Mouse (Mus musculus) hindbrain, embryonic 14.5 days (tissue): ENCODE results near the gene Vmn1r72. TPM values are rescaled to one million over a fixed set of nuclear protein-coding genes. Genes with fewer than 3 reads are reported as not detected.
"Not testable (repeated sequence)": the region's sequence is repeated elsewhere in the genome, so short reads cannot be mapped to it uniquely, and the experiment has no call there.

Experiments
- ATAC-seq: fragments of 200-750 bp; cut with Nextera tagmentation; 2 replicates; pipeline ENCODE4 v1.8.0; 2017; ENCODE audit warnings: moderate number of reproducible peaks, mild to moderate bottlenecking, moderate TSS enrichment, moderate library complexity; ENCODE audit not compliant: low FRiP score
- DNase-seq: peaks from one replicate; pipeline ENCODE4 v3.0.0-alpha.2; 2015; ENCODE audit warnings: low spot score
- H3K27ac ChIP-seq: fragments of 300-500 bp; sonication (generic); 2 replicates; pipeline ENCODE4 v1.5.1; 2014; ENCODE audit warnings: mild to moderate bottlenecking, moderate library complexity
- H3K27me3 ChIP-seq: fragments of 300-500 bp; sonication (generic); 2 replicates; pipeline ENCODE4 v1.6.1; 2014; ENCODE audit warnings: mild to moderate bottlenecking, low read length, mixed read lengths; ENCODE audit not compliant: control insufficient read depth, insufficient read depth
- H3K36me3 ChIP-seq: fragments of 300-500 bp; sonication (generic); replicated peaks from 2 replicates; pipeline ENCODE4 v1.6.1; 2014; ENCODE audit not compliant: control insufficient read depth, insufficient read depth
- H3K4me1 ChIP-seq: fragments of 300-500 bp; sonication (generic); replicated peaks from 2 replicates; pipeline ENCODE4 v1.6.1; 2014; ENCODE audit warnings: antibody characterized with exemption, low read length, mixed read lengths; ENCODE audit not compliant: control insufficient read depth, insufficient read depth
- H3K4me2 ChIP-seq: fragments of 300-500 bp; sonication (generic); replicated peaks from 2 replicates; pipeline ENCODE4 v1.6.1; 2014; ENCODE audit warnings: mild to moderate bottlenecking, moderate library complexity
- H3K4me3 ChIP-seq: fragments of 300-500 bp; sonication (generic); replicated peaks from 2 replicates; pipeline ENCODE4 v1.5.1; 2014; ENCODE audit warnings: mild to moderate bottlenecking, low read length
- H3K9ac ChIP-seq: fragments of 300-500 bp; sonication (generic); 2 replicates; pipeline ENCODE4 v1.6.1; 2014
- H3K9me3 ChIP-seq: fragments of 300-500 bp; sonication (generic); 2 replicates; pipeline ENCODE4 v1.6.1; 2016; ENCODE audit warnings: low read length; ENCODE audit not compliant: control insufficient read depth
- WGBS: fragments of 180-500 bp; shearing (Covaris S2); extraction: QIAGEN DNeasy Blood & Tissue Kit; methylation state at CpG from one replicate; pipeline ENCODE4 v1.1.7; 2014; 5-methylcytosine and 5-hydroxymethylcytosine counted together
- polyA plus RNA-seq: library from polyadenylated mRNA; unstranded; fragments of >200 nt; fragmentation: Nextera tagmentation; extraction: Ambion mirVana; gene quantifications from 2 replicates; pipeline ENCODE4 v1.2.1, GENCODE M21; 2014

Vmn1r72 gene
- polyA plus RNA-seq, result not detected in 2 replicates

DNA sequence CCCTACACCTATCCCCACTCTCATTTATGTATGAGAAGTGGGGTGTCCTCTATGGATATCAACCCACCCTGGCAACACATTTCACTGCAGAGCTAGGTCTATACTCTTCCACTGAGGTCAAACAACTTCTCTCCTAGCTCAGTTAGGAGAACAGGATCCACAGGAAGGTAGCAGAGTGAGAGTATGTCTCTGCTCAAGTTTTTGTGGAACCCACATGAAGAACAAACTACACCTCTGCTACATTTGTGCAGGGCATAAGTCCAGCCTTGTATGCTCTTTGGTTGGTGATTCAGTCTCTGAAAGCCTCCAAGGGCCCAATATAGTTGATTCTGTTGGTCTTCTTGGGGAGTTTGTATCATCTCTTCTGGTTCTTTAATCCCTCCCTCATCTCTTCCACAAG lies at the start of gene Vmn1r72:
Gene Vmn1r72, minus strand, starts transcription at position 101 of the 400 bp plus-strand sequence.
- not testable (repeated sequence) for H3K9ac ChIP-seq, H3K4me1 ChIP-seq, H3K36me3 ChIP-seq, H3K4me3 ChIP-seq, ATAC-seq, DNase-seq, H3K4me2 ChIP-seq, H3K27me3 ChIP-seq, H3K27ac ChIP-seq
- H3K9me3 ChIP-seq, result peaks cover 35% of the 10 kb centered on the region

DNA sequence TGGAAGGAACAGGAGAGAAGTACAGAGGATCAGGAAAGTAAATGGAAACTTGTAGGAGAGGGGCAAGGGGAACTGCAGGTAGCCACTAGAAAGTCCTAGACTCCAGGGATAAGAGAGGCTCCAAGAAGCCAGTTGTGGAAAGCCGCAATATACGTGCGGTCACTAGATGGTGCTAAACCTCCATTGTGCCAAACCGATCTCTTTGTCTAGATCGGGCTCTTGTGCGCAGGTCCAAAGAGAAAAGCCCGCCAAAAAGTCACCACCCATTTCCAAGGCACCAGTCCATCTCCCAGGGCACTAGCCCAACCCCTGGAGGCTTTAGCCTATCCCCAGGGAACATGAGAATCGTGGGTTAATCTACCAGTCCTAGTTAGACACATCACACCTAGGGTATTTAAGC lies 62.9 kb downstream of the Vmn1r72 start:
- not testable (repeated sequence) for ATAC-seq, H3K4me2 ChIP-seq, H3K27ac ChIP-seq, H3K9me3 ChIP-seq, DNase-seq, H3K4me3 ChIP-seq, H3K9ac ChIP-seq, H3K36me3 ChIP-seq, H3K27me3 ChIP-seq, H3K4me1 ChIP-seq
- 8% methylated on average over 8 of the region's 8 CpGs for WGBS

Other genes starting within 250 kb of the Vmn1r72 start
- gene Zscan4-ps2, start 165.8 kb downstream of the Vmn1r72 start, polyA plus RNA-seq, result not detected in 2 replicates
- gene Zscan4-ps3, start 70.8 kb downstream of the Vmn1r72 start, polyA plus RNA-seq, result not detected in 2 replicates
- not detected in 2 replicates for gene Vmn1r73, start 50.1 kb upstream of the Vmn1r72 start, polyA plus RNA-seq
- gene Vmn1r74, start 153.8 kb upstream of the Vmn1r72 start, polyA plus RNA-seq, result not detected in 2 replicates
- gene Vmn1r75, start 194.5 kb upstream of the Vmn1r72 start, polyA plus RNA-seq, result not detected in 2 replicates